Mouse (Mus musculus) embryonic fibroblast, embryonic 13.5 days (primary cell): Measurements from ENCODE around the gene Fitm1.

ENCODE experiments used
- CTCF ChIP-seq: IDR thresholded peaks from 2 replicates; pipeline ENCODE4 v1.5.1; 2011; ENCODE audit warnings: mild to moderate bottlenecking, control low read depth, low read length, moderate library complexity, borderline replicate concordance; ENCODE audit not compliant: insufficient read depth
- POLR2A ChIP-seq: IDR thresholded peaks from 2 replicates; pipeline ENCODE4 v1.6.1; 2011; ENCODE audit warnings: low read depth, mild to moderate bottlenecking, control low read depth, low read length, moderate library complexity

- TF ChIP-seq CTCF, result no peak
- TF ChIP-seq POLR2A, result no peak
Observed at GRCm38 (mm10) chr14:55618486-55619195, 43.2 kb downstream of the Fitm1 start.
